Mouse (Mus musculus) 3T3-L1 (cell line): ENCODE data around the gene Rxfp4.
A peak's percentile ranks its signal among the peaks of the same experiment; 100 is the strongest.

Experiments used
- DNase-seq: peaks from one replicate; pipeline ENCODE4 v3.0.0-alpha.2; 2015; ENCODE audit warnings: low read depth, low spot score

Rxfp4 gene

DNA sequence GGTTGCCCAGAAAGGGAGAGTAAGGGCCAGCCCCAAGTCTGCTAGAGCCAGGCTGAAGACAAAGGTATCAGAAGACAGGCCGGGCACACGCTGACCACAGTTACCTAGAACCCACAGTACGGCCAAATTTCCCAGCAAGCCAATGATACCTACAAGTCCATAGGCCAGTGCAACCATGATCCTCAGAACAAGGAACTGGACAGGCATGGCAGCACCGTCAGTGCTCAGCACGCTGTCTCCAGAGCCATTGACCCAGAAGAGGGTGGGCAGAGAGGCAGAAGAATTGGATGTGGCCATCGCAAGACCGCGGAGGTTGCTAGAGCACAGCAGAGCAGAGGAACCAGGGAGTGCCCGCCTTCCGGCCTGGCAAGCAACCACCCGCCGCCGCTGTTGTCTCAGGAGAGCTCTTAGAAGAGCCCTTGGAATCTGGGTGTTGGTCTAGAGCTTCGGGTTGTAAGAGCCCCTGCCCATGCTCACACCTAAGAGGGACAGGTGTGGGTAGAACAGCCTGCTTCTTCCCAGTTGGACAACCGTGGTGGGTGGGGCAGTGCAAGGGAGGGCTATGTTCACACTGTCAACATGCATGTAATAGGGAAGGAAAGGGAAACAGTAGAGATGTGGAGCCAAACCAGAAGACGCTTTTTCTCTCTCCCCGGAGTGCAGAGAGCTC, at the start of gene Rxfp4:
Rxfp4 (minus strand) TSS at position 297 of the 670 bp plus-strand sequence.
- DNase-seq: no peak

GRCm38 (mm10) chr3:88701222-88701621, 48.3 kb upstream of the Rxfp4 start:
- DNase-seq: no peak

DNA sequence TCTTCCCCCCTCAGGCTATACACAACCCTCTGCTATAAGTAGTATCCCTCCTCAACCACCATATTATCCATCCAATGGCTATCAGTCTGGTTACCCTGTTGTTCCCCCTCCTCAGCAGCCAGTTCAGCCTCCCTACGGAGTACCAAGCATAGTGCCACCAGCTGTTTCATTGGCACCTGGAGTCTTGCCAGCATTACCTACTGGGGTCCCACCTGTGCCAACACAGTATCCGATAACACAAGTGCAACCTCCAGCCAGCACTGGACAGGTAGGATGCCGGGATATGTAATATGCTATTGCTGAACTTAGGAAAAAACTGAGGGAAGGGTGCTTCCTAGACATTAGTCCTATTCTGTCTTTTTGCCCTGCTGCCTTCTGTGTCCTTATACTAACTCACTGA, 47.3 kb upstream of the Rxfp4 start:
- DNase-seq: no peak

DNA sequence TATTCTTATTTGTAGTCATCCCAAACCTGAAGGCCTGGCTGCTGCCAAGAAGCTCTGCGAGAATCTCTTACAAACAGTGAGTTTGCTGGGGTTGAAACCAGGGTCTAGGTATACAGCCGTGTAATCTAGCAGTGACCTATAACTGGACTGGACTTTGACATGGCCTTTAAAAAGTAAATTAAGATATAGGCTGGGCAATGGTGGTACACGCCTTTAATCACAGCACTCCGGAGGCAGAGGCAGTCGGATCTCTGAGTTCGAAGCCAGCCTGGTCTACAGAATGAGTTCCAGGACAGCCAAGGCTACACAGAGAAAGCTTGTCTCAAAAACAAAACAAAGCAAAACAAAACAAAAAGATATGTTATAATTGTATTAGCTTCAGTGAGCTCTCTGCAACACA, 45.9 kb upstream of the Rxfp4 start:
- no peak for DNase-seq

GRCm38 (mm10) chr3:88698051-88698450, 45.1 kb upstream of the Rxfp4 start:
- no peak for DNase-seq

- DNase-seq: no peak
Measured at GRCm38 (mm10) chr3:88695545-88695944, 42.6 kb upstream of the Rxfp4 start.

DNA sequence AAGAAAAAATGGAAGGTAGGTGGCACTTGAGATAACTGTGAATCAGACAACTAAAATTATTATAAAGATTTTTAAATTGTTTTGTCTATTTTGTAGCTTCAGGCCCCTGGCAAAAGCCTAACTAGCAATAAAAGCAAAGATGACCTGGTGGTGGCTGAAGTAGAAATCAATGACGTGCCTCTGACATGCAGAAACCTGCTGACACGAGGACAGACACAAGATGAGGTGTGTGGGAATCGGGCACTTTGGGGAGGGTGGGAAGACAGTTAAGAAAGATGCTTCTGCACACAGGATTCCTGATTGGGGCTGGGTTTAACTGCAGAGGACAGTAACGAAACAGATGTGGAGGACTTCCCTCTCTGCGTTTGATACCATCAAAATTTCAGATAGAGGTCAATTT, 36.1 kb upstream of the Rxfp4 start:
- no peak for DNase-seq

DNA sequence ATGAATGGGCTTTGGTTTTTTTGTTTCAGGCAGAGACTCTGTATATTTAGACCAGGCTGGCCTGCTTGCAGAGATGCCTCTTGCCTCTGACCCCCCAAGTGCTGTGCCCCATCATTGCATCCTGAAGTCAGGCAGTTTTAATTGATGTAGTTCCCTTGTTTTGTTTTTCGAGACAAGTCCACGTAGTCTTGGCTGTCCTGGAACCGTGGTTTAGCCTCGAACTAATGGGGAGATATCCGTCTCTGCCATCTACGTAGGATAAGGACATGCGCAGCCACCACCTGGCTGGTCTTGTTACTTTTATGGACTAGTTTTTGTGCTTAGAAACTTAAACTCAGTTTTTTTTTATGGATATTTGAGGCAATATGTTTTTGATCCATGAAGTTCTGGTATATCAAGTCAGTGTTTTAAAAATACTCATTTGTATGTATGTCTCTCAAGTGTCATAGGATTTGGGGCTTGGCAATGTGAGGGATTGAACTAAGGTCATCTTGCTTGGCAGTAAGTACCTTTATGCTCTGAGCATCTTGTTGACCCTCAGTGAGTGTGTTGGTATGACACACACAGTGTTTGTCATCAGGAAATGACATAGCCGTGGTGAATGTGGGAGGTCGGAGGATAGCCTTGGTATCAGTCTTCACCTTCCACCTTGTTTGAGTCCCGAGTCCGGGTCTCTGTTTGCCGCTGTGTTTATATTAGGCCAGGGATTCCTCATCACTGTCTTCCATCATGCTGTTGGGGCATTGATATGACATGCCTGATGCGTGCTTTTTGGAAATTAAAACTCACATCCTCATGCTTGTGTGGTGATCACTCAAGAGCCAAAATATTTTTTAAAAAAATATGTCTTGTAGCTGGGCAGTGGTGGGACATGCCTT, 34.0 kb upstream of the Rxfp4 start:
- DNase-seq: peak; percentile 47

DNA sequence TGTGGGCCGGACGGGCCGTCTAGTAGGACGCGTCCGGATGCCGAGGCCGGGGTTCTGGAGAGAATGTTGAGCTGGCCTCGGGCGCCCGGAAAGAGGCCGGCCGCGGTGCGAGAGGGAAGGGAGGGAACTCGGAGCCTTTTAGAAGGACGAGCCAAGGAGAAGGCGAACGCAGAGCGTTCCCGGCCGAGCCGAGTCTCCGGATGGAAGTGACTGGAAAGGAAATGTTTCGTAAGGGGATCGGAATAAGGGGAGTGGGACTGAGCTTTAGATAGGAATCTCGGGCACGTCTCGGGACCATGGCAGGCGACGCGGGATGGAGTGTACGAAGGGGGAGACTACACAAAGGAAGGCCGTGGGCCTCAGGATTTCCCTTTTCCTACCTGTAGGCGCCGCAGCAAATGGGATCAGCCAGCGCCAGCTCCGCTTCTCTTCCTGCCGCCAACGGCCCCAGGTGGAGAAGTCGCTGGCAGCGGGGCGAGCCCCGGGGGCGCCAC, 33.1 kb upstream of the Rxfp4 start:
- peak; percentile 71 for DNase-seq

DNA sequence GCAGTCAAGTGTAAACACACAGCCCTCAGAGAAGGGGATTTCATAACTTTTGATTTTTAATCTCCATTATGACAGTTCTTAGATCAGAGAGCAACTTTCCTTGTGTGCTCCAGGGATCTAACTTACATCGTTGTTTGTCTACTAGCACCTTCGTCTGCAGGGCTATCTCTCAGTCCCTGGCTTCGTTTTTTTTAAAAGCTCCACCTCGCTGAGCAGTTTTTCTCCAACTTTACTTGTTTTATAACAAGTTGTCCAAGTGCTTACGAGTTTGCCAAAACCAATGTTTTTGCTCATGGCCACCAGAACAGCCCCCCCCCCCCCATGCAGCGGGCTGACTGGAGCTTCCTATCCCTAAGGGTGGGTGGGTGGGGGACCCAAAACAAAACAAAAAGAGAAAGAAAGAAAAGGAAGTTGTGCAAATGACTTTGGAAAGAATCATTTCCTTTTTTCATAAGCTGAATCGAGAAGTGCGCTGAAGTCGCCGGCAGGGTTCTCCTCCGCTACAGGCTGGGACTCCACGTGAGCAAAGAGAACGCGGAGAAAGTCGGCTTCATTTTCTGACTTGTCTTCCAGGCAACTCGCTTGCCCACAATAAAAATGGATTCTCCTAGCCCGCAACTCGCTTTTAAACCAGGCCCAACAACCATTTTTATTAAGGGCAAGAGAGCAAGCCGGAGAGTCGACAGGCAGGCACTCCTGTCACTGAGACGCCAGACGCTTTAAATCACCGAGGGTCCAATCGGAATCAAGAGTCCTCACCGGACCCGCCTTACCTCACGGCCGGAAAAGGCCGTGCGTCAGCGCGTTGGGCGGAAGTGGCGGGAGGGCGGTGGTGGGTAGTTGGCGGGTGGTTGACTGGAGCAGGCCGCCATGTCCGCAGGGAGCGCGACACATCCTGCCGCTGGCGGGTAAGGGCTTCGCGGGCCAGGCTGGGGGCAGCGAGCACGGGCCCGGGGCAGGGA, 32.3 kb upstream of the Rxfp4 start, which contains the start of gene Khdc4:
Khdc4 (plus strand) TSS at position 824 of the 962 bp plus-strand sequence.
- peak; percentile 99 for DNase-seq

- no peak for DNase-seq
Measured at GRCm38 (mm10) chr3:88684236-88684979, 31.5 kb upstream of the Rxfp4 start.

DNA sequence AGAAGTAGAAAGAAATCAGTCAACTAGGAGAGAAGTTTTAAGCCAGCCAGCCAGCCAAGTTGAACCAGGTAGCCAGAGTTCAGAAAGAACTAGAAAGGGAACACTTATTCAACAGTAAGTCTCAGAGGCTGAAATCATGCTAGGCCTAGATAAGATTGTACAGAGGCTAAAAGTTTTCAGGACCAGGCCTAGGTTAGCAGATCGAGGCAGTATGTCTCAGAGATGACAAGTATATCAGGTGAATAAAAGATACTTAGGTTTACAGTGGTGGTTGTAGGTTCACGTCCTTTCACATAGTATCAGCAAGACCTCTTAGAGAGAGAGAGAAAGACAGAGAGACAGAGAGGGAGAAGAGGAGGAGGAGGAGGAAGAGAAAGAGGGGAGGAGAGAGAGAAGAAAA, 30.9 kb upstream of the Rxfp4 start:
- no peak for DNase-seq

DNA sequence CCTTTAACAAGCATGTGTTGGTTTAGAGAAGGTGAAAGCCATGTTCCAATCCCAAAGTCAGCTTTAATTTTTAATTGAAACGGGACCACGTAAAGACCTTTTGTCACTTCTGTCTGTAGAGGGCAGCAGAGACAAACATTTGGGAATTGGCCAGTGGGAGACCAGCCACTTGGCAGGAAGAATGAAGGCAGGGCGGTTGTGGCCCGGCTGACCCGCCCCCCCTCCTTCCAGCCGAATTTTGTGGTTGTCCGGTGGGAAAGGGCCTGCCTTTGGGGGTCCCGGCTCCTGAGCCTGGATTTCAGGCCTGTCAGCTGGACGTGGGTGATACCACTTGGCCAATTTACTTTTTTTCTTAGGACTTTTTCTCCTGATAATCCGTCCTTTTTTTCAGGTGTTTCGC, 24.5 kb upstream of the Rxfp4 start:
- peak; percentile 92 for DNase-seq

GRCm38 (mm10) chr3:88664095-88664494, 11.2 kb upstream of the Rxfp4 start:
- DNase-seq: no peak

GRCm38 (mm10) chr3:88659798-88660197, 6.9 kb upstream of the Rxfp4 start:
- DNase-seq: no peak

- no peak for DNase-seq
Measured at GRCm38 (mm10) chr3:88658441-88659127, 5.6 kb upstream of the Rxfp4 start.

- no peak for DNase-seq
Measured at GRCm38 (mm10) chr3:88655619-88656018, 2.7 kb upstream of the Rxfp4 start.

- DNase-seq: peak; percentile 66
Measured at GRCm38 (mm10) chr3:88654621-88655020, 1.7 kb upstream of the Rxfp4 start.

- no peak for DNase-seq
Measured at GRCm38 (mm10) chr3:88653516-88654370, 801 bp upstream of the Rxfp4 start.
